Mouse (Mus musculus) cerebellum, adult 8-10 months (tissue): ENCODE data around the gene Fzd9.

Experiments
- DNase-seq: peaks from one replicate; pipeline ENCODE4 v3.0.0; 2022

Gene Fzd9

GRCm38 (mm10) chr5:135251079-135251454 lies at the start of gene Fzd9:
Gene Fzd9, minus strand, starts transcription at chr5:135251230.
- DNase-seq = peak; percentile 53

DNA sequence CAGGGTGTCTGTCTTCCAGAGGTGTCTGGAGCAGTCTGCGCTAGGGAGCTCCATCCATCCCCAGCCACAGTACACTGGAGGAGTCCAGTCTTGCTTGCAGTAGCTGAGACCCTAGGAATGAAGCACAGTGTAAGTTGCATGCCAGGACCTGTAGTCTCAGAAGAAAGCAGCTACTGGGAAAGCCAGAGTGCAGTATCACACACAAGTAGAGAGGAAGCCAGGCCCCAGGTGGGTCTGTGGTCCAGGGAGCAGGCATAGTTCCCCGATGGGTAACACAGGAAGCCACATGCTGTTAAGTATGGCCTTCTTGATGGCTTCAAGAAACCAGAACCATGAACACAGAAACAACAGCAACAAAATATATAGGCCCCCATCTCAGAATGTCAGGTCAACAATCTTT lies 41.0 kb upstream of the Fzd9 start:
- no peak for DNase-seq

DNA sequence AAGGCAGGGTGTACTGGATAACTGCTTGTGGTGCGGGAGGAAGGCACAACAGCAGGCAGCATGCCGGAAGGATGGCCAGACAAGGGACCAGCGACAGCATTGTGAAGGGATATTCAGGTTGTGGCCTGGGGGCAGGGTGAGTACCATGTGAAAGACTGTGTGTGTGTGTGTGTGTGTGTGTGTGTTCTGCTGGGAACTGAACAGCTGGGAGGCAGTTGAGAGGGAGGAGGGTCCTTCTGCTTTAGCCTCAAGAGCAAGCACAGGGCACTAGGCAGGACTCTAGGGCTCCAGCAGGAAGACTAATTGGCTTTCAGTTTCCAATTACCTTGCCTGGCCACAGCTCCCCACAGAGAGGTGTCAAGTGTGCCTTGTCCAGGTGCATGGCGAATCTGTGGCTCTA lies 40.2 kb upstream of the Fzd9 start:
- no peak for DNase-seq

GRCm38 (mm10) chr5:135290703-135291102 lies 39.7 kb upstream of the Fzd9 start:
- no peak for DNase-seq

DNA sequence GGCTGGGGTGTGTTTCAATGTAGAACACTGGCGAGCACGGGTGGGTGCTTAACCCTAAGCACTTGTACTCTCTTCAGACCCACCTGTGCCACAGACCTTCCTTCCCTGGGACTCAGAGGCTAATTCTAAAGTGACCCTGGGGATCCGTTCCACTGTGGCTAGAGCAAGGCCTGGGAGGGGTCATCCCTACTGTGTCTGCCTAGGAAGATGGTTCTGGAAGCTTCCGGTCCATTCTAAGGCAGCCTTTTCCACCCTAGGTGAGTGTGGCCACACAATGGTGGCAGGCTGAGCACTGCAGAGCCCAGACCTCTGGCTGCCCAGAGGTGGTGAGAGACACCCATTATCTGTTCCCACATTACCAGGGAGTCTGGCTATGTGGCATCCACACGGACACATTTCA lies 35.9 kb upstream of the Fzd9 start:
- no peak for DNase-seq

GRCm38 (mm10) chr5:135286185-135286584 lies 35.2 kb upstream of the Fzd9 start:
- peak; percentile 59 for DNase-seq

DNA sequence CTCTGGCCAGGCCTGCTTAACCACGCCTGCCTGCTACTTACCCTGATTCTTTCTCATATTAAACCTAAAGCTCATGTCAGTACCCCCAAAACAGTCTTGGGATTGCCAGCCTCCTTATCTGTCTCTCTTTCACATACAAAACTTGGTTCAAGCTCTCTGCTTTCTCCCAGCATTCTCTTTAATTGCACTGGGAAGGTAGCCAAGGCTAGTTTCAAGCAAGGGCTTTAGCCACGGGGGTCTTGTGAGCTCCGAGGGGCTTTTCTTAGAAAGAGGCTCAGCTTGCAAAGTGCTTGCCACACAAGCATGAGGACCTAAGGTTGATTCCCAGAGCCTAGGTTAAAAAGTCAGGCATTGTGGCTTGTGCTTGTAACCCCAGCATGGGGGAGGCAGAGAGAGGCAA lies 34.2 kb upstream of the Fzd9 start:
- DNase-seq = no peak

GRCm38 (mm10) chr5:135280226-135280625 lies 29.2 kb upstream of the Fzd9 start:
- DNase-seq = no peak

DNA sequence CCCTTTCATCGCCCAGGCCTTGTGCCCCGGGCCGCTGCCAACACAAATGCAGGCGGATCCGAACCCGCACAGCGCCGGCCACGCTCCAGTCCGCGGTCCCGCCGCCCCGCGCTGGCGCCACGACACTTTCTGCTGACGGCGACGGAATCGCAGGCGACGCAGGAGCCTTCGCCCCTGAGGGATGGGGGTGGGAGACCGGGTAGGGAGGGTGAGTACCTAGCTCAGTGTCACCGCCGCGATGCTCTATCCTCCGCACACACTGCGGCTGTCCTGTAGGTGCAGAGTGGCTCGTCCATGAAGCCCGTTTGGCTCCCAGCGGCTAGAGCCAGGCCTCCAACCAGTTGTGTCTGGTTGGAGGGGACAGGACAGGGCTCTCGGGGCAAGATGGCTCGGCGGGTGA lies 25.6 kb upstream of the Fzd9 start:
- no peak for DNase-seq

- no peak for DNase-seq
Observed at GRCm38 (mm10) chr5:135274663-135275396, 23.8 kb upstream of the Fzd9 start.

- DNase-seq = no peak
Observed at GRCm38 (mm10) chr5:135271563-135272165, 20.6 kb upstream of the Fzd9 start.

DNA sequence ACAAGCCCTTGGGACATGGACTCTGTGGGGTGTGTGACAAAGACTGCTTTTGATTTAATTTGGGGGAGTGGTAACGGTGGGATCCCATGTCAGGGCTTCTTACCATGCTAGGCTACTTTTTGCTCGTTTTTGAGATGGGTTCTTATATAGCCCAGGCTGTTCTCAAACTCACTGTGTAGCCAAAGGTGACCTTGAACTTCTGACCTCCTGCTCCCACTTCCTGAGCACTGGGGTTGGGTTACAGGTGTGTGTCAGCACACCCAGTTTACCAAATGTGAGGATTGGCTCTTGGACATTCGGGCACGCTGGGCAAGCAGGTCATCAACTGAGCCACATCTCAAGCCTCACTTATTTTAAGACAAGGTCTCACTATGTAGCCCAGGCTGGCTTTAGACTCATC lies 19.3 kb upstream of the Fzd9 start:
- no peak for DNase-seq

GRCm38 (mm10) chr5:135269451-135269850 lies 18.4 kb upstream of the Fzd9 start:
- DNase-seq = no peak

GRCm38 (mm10) chr5:135264548-135264947 lies 13.5 kb upstream of the Fzd9 start:
- no peak for DNase-seq

GRCm38 (mm10) chr5:135263866-135264503 lies 13.0 kb upstream of the Fzd9 start:
- DNase-seq = no peak

DNA sequence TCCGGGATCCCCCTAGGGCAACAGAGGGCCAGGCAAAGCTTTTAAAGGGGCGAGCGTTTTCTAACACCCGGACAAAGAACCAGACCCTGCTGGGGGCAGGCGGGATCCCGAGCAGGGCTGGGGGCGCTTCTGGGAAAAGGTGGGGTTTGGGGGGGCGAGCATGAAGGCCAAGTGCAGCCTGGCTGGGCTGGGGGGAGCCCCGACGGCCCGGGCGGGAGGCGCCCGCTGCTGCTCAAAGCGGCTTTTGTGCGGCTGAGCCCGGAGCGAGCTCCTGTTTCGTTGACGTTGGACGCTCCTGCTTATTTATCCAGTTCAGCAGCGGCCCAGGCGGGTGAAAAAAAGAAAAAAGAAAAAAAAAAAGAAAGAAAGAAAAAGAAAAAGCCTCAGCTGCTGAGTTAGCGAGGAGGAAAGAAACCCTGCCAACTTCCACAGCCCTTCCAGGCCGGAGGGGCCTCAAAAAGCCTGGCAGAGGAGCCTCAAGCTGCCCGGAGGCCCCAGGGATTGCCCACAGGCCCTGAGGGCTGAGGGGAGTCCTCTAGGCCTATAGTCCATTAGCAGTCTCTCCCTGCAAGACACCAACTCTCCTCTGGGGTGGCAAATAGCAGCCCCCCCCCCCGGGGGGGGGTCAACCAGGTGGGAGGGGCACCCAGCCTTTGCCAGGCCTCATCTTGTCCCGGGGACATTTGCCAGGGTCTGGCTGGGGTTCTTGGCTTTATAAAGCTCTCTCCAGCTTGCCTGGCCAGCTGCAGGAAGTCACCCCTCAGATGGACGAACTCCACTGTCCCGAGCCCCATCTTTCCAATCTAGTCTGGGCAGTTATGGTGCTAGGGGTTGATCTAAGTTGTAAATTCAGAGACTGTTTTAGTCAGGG lies 7.5 kb upstream of the Fzd9 start:
- no peak for DNase-seq

DNA sequence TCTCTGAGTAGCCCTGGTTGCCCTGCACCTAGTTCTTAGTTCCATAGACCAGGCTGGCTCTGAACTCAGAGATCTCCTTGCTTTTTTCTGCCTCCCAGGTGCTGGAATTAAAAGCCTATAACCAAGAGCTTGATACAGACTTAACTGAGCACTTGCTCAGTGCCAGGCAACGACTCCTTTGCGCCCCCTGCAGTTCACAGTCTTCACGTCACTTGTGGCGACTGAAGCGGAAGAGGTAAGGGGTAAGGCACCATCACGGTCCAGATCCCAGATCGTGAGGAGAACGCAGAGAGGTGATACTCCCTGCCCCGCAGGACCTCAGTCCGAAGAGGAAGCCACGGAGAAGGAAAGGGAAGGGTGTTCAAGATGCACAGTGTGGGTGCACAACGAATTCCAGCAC lies 6.5 kb upstream of the Fzd9 start:
- no peak for DNase-seq

DNA sequence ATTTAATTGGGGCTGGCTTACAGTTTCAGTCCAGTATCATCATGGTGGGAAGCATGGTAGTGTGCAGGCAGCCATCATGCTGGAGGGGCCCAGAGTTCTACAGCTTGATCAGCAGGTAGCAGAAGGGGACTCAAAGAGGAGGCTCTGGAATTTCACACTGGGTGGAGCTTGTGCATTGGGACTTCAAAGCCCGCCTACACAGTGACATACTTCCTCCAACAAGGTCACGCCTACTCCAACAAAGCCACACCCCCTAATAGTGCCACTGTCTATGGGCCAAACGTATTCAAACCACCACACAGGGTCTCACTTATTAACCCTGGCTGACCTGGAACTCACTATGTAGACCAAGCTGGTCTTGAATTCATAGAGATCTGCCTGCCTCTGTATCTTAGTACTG lies 5.1 kb upstream of the Fzd9 start:
- DNase-seq = no peak

DNA sequence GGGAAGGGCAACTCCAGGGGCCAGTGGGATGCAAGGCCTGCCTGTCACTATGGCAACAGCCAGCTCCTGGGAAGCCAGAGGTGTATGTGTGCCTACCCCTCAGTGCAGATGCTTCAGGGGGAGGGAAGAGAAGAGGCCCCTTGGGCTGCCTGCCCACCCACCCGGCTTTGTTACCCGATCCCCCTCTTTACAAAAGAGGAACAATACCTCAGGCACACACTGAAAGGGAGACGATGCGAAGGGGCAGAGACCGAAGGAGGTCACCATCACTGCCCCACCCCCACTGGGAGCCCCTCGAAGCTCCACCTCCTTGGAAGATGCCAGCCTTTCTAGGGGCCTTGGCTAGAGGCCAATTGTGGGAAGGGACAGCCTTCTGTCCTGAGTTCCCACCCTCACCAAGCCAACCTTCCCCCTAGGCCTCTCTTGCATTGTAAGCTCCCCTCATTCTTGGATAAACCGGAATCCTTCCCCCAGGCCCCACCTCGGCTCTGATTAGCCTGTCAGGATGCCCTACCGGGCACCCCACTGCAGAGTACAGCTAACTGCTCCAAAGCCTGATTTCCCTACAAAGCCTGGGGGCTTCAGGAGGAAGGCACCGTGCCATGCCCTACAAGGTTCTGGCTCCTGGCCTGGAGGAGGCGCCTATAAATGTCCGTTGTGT lies 2.8 kb upstream of the Fzd9 start:
- DNase-seq = no peak

GRCm38 (mm10) chr5:135250186-135251078 lies 598 bp downstream of the Fzd9 start:
- DNase-seq = no peak

GRCm38 (mm10) chr5:135248956-135249676 lies 1.9 kb downstream of the Fzd9 start:
- DNase-seq = no peak
